Mouse (Mus musculus) embryo, embryonic 11.5 days (tissue): ENCODE measurements around the gene Crx.
A peak's percentile ranks its signal among the peaks of the same experiment; 100 is the strongest.
"Not testable (repeated sequence)": the region's sequence is repeated elsewhere in the genome, so short reads cannot be mapped to it uniquely, and the experiment has no call there.

ENCODE experiments used
- DNase-seq: peaks from one replicate; pipeline ENCODE4 v3.0.0-alpha.2; 2012; ENCODE audit warnings: low read depth, low spot score

The Crx gene

DNA sequence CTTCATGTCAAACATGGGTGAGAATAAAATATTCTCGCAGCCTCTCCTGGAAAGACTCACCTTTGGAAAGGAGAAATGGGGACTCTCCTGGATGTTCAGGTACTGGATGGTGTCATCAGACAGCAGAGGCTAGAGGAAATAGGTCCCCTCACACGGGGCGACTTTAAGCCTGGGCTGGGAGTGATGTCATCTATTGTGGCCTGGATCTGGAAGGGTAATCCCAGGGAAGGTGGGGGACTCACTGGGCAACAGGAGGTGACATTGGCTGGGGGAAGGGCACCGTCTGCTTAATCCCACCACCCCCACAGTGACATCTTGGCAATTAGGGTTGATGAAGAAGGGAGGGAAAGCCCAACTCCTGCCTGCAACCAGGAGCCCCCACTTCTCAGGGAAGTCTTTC is at the start of gene Crx:
TSS of gene Crx (minus strand) at position 213 of the 400 bp plus-strand sequence.
- DNase-seq: no peak

DNA sequence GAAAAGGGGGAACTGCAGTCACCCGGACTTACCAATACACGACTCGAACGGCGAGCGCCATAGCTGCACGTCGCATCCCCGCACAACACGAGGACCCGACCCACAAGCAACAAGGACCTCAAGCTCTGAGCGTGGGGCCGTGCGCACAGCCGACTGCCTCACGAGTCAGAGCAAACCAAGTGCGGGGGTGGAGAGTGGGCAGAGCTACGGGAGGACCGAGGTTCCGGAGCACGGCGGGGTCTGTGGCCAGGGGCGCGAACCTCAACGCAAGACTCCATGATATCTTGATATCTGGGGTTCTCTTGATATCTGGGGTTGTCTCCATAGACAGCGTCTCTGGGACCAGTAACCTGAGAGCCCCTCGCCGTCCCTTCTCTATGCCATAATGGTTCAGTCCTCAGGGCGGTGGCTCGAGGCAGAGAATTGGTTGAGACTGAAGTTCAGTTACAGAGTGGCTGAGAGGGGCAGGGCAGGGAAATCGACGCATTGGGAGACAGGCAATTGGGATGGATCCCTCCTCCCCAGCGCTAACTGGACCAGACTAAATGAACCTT is 42.5 kb upstream of the Crx start, which contains the start of gene Selenow:
TSS of gene Selenow (minus strand) at position 183 of the 554 bp plus-strand sequence.
- DNase-seq: peak; percentile 86

DNA sequence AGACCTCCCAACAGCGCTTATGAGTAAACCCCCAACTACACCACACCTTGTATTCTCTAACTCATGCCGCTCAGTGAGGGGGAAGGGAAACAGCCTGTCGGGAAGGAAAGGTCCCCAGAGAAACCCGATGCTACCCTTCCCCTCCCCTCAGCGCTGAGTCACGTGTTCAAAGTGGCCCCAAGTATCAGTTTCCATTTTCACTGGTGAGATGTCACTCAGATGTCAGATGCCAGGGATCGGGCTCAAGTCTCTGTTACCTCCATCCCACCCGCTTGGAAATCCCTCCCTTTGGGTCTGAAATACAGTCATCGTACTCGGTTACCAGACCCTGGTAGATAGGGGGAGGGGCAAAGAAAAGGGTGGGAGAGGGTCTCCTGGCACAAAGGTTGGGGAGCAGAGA is 42.0 kb upstream of the Crx start:
- peak; percentile 46 for DNase-seq

GRCm38 (mm10) chr7:15920645-15921190 is 41.0 kb upstream of the Crx start:
- DNase-seq: no peak

DNA sequence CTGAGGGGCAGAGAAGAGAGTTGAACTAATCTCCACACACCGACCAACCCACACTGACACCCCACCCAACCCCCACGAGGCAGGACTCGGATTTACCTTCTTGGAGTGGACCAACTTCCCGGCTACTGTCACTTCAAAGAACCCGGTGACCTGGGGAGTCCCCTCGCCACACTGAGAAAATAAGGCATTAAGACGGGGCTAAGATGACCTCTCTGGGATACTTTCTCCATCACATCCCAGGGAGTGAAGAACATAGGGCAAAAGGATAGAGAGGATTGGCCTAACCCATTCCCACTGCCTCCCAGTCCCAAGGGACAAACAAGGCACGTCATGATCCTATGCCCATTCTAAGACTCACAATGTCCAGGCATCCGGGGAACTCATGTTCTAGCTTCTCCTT is 40.2 kb upstream of the Crx start:
- no peak for DNase-seq

GRCm38 (mm10) chr7:15918371-15918770 is 38.6 kb upstream of the Crx start:
- no peak for DNase-seq

DNA sequence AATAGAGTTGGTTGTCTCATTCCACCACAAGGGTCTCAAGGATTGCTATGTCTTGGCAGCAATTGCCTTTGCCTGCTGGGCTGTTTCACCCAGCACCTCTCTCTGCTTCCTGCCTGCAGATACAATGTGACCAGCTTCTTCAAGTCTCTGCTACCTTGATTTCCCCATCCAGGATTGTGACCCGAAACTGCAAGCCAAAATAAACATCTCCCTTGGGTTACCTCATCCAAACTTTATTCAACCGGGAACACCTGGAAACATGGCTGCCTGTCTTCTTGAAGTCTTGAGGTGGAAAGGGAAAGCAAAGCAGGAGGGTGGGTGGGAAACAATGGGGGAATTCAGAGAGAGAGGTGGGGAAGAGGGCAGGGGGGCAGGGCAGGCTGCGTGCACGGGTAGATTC is 37.2 kb upstream of the Crx start:
- DNase-seq: no peak

- no peak for DNase-seq
Observed at GRCm38 (mm10) chr7:15916134-15916723, 36.5 kb upstream of the Crx start.

DNA sequence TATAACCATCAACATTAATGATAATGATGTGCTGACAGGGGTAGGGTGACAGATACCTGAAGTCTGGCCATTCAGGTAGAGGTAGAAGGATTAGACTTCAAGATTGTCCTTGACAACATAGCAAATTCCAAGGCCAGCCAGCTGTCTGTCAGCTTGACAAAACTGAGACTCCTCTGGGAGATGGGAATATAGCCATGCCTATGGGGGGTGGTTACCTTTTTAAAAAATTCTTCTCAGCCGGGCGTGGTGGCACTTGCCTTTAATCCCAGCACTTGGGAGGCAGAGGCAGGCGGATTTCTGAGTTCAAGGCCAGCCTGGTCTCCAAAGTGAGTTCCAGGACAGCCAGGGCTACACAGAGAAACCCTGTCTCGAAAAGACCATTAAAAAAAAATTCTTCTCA is 35.9 kb upstream of the Crx start:
- not testable (repeated sequence) for DNase-seq

- DNase-seq: no peak
Observed at GRCm38 (mm10) chr7:15914751-15915150, 35.0 kb upstream of the Crx start.

- DNase-seq: peak; percentile 24
Observed at GRCm38 (mm10) chr7:15914252-15914651, 34.5 kb upstream of the Crx start.

GRCm38 (mm10) chr7:15912183-15912582 is 32.4 kb upstream of the Crx start:
- DNase-seq: peak; percentile 77

- no peak for DNase-seq
Observed at GRCm38 (mm10) chr7:15910521-15910920, 30.8 kb upstream of the Crx start.

DNA sequence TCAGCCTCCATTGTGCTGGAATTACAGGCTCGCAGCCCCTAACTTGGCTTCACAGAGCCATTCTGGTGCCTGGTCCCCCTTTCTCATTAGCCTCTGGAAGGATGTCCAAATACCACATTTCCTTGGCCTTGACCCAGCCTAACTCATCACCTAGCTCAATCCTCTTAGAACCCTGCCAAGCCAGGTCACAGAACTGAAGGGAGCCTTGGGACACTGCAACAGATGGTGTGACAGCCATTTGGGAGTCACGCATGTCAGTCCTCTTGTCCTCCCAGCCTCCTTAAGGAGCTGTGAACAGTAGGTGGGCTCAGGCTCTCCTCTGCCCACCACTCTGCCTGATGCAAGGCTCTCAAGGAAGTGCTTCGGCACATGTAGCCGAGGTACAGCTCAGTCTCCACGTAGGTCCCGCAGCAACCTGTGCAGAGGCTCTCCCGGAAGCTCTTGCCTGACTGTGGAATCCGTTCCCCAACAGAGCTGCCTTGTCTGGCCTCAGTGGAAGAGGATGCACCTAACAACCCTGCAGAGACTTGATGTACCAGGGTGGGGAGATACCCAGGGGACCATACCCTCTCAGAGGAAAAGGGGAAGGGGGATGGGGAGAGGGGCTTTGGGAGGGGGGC is 28.3 kb upstream of the Crx start:
- DNase-seq: no peak

- no peak for DNase-seq
Observed at GRCm38 (mm10) chr7:15906602-15907001, 26.8 kb upstream of the Crx start.

- no peak for DNase-seq
Observed at GRCm38 (mm10) chr7:15905861-15906260, 26.1 kb upstream of the Crx start.

GRCm38 (mm10) chr7:15901366-15902048 is 21.7 kb upstream of the Crx start:
- DNase-seq: no peak

DNA sequence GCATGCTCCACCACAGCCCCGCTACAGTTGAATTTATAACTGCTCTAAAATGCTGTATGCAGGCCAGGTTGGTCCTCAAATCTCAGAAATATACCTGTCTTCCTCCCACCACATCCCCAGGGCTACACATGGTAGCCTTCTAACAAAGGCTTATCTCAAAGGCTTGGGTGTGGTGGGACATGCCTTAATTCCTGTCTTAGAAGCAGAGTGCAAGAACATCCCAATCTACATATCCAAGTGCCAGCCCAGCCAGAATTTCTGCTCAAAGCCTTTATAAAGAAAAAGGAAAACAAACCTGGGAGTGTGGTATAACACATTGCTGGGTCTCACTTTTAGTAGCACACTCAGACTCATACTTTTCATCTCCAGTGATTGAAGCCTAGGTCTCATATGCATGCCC is 14.5 kb upstream of the Crx start:
- no peak for DNase-seq

GRCm38 (mm10) chr7:15884127-15884526 is 4.4 kb upstream of the Crx start:
- no peak for DNase-seq

DNA sequence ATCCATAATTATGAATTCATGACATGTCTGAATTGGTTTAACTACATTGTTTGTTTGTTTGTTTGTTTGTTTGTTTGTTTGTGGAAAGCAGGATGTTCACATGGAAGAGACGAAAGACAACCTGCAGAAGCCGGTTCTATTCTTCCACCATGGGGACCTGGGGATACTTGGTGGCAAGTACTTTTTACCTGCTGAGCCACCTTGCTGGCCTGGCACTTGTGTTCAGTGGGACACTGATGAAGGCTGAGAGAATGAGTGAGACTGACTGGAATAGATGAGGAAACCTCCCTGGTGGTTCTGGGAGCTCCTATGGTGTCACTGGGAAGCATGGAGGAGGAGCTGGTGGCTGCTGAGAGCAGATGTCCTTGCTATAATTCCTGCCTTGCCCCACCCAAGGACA is 2.5 kb upstream of the Crx start, which contains the start of gene Crxos:
TSS of gene Crxos (plus strand) at position 301 of the 400 bp plus-strand sequence.
- DNase-seq: no peak

GRCm38 (mm10) chr7:15881831-15882230 is 2.1 kb upstream of the Crx start:
- DNase-seq: no peak

GRCm38 (mm10) chr7:15881388-15881787 is 1.6 kb upstream of the Crx start:
- DNase-seq: no peak
